Mouse (Mus musculus) stomach, postnatal 0 days (tissue): Measurements from ENCODE around the gene Clock.

Source experiments
- CTCF ChIP-seq: IDR thresholded peaks from 2 replicates; pipeline ENCODE4 v1.5.1; 2016; ENCODE audit warnings: antibody characterized with exemption, low read depth, mild to moderate bottlenecking, moderate library complexity
- EP300 ChIP-seq: optimal IDR thresholded peaks from 2 replicates; pipeline ENCODE3; 2016; ENCODE audit warnings: antibody characterized with exemption

GRCm38 (mm10) chr5:76194377-76194945 lies 110.1 kb downstream of the Clock start:
- TF ChIP-seq CTCF (no peak), EP300 (no peak)
